ENCODE assay signal across 12 mouse cellular contexts in genomic region chr1:177411359-177412358, GRCm38 (mm10). TPM values are rescaled to one million over a fixed set of nuclear protein-coding genes. Genes with fewer than 3 reads are reported as not detected.
DNase-seq lines count a peak whose midpoint lies in the region; ATAC-seq lines count a peak whose summit lies in the region.
"Had no signal": no experiment of that assay in that cellular context is flagged by ENCODE, and none has a peak within 500 bp of the region (broad histone marks: within the 10 kb centered on the region; RNA-seq: fewer than 3 reads in every experiment).

No protein-coding gene starts in this region.

- 10% methylated on average over 19 of the region's 19 CpGs for WGBS in forebrain, embryonic 15.5 days
- 6% methylated on average over 19 of the region's 19 CpGs for WGBS in midbrain, embryonic 14.5 days

- H3K27ac ChIP-seq in forebrain, embryonic 15.5 days (replicated peaks): peak overlapping the region; percentile 58
- H3K27ac ChIP-seq in midbrain, embryonic 14.5 days (replicated peaks; ENCODE audit: low read depth, low read length): peak overlapping the region; percentile 60

- peak overlapping the region; percentile 33 for H3K4me2 ChIP-seq in forebrain, embryonic 15.5 days (replicated peaks)
- H3K4me2 ChIP-seq in midbrain, embryonic 14.5 days (ENCODE audit: low read length): peak overlapping the region; percentile 40

- H3K9me3 ChIP-seq in forebrain, embryonic 15.5 days: no peaks in the 10 kb centered on the region
- H3K9me3 ChIP-seq in midbrain, embryonic 14.5 days (ENCODE audit: control insufficient read depth, low read length): no peaks in the 10 kb centered on the region
- H3K9me3 ChIP-seq: megakaryocyte, embryonic 14.5 days had no signal

- peak; percentile 39 for DNase-seq in MN1 (ENCODE audit: low spot score)
- DNase-seq in brain, embryonic 18.5 days (ENCODE audit: low read depth, low spot score): peak; percentile 8
- peak; percentile 72 for DNase-seq in midbrain, embryonic 14.5 days
- DNase-seq in T-cell, adult 2 months (ENCODE audit: low spot score): no peak
- no peak for DNase-seq in spleen, postnatal 4 days (ENCODE audit: low spot score in 2 of 2)
- DNase-seq in kidney, postnatal 25 days: no peak
- DNase-seq: adrenal gland, adult 2 months; cerebellum, adult 9-10 months; heart, postnatal 10 days; right cerebral cortex, adult 18-20 months had no signal

- no peak overlapping the region for H3K9ac ChIP-seq in forebrain, embryonic 15.5 days (replicated peaks)
- no peak overlapping the region; the same call in 1 of the 2 replicates for H3K9ac ChIP-seq in midbrain, embryonic 14.5 days (replicated peaks; ENCODE audit: low read length)

- peaks cover 30% of the 10 kb centered on the region for H3K4me1 ChIP-seq in forebrain, embryonic 15.5 days
- peaks cover 17% of the 10 kb centered on the region for H3K4me1 ChIP-seq in midbrain, embryonic 14.5 days (ENCODE audit: control insufficient read depth, insufficient read depth, low read length)

- H3K27me3 ChIP-seq in forebrain, embryonic 15.5 days: no peaks in the 10 kb centered on the region
- no peaks in the 10 kb centered on the region for H3K27me3 ChIP-seq in midbrain, embryonic 14.5 days (ENCODE audit: control insufficient read depth, insufficient read depth, low read length)

- H3K36me3 ChIP-seq in forebrain, embryonic 15.5 days: no peaks in the 10 kb centered on the region
- no peaks in the 10 kb centered on the region for H3K36me3 ChIP-seq in midbrain, embryonic 14.5 days (ENCODE audit: control insufficient read depth, insufficient read depth, low read length)

- ATAC-seq in forebrain, embryonic 15.5 days (replicated peaks): peak; percentile 76
- ATAC-seq in midbrain, embryonic 14.5 days (ENCODE audit: low FRiP score, low TSS enrichment): peak; percentile 78

- H3K4me3 ChIP-seq in forebrain, embryonic 15.5 days: no peak overlapping the region
- no peak overlapping the region for H3K4me3 ChIP-seq in midbrain, embryonic 14.5 days (replicated peaks; ENCODE audit: low read depth, low read length)
- H3K4me3 ChIP-seq: megakaryocyte, embryonic 14.5 days had no signal

RNA-seq across cellular contexts. Expression of gene Zbtb18, which starts 30.5 kb away (rescaled TPM):
- 136 and 150 TPM in 2 replicates for polyA plus RNA-seq in forebrain, embryonic 15.5 days (2015; fragmentation: Nextera tagmentation; extraction: Ambion mirVana)
- polyA plus RNA-seq in midbrain, embryonic 14.5 days (2014; fragmentation: Nextera tagmentation; extraction: Ambion mirVana): 11.9 and 13.4 TPM in 2 replicates

Comparison
In these comparisons a context has a peak if more than half of its experiments do, and no peak if none do; other contexts are left out.
1. DNase-seq: peak in MN1 (single experiment), brain, embryonic 18.5 days (single experiment) and midbrain, embryonic 14.5 days (single experiment); none in T-cell, adult 2 months (single experiment), spleen, postnatal 4 days (0 of 2) and kidney, postnatal 25 days (0 of 2).